Mouse (Mus musculus) lung, postnatal 0 days (tissue): Measurements from ENCODE around the gene Slc25a47.

ENCODE experiments used
- CTCF ChIP-seq: IDR thresholded peaks from 2 replicates; pipeline ENCODE4 v1.5.1; 2016; ENCODE audit warnings: antibody characterized with exemption, mild to moderate bottlenecking
- EP300 ChIP-seq: IDR thresholded peaks from 2 replicates; pipeline ENCODE4 v1.6.1; 2016; ENCODE audit warnings: antibody characterized with exemption, mild to moderate bottlenecking, control low read depth

DNA sequence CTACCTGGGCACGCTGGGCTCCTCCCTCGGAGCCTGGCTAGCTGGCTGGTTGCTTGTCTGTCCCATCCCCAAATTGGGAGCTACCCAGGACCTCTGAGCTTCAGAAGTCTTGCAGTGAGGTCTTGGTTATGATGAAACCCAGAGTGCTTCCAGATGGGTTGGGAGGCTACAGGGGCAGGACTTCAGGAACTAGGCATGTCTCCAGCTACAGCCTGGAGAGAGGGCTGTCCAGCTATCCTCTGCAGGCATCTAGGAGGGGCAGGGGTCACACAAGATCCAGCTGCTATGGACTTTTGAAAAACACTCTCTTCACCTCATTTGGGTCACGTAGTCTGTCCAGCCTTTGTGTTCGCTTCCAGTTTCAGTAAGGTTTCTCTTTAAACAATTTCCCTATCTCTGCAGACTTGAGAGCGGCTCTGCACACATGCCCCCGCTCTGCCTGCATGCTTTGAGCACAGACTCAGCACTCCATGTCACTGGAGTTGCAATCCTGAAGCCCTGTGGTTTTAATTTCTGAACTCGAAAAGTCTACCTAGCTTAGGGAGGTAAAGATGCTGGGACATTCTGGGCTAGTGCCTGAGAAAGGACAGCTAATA lies 21.8 kb downstream of the Slc25a47 start:
- TF ChIP-seq CTCF = no peak
- TF ChIP-seq EP300 = peak; percentile 63; the same call in 1 of the 2 replicates
